Mouse (Mus musculus): ENCODE measurements around the gene Supt16. TPM values are rescaled to one million over a fixed set of nuclear protein-coding genes. Genes with fewer than 3 reads are reported as not detected.

Gene Supt16
- polyA plus RNA-seq, 1 experiment from 2014 or later = 91.2 TPM

DNA sequence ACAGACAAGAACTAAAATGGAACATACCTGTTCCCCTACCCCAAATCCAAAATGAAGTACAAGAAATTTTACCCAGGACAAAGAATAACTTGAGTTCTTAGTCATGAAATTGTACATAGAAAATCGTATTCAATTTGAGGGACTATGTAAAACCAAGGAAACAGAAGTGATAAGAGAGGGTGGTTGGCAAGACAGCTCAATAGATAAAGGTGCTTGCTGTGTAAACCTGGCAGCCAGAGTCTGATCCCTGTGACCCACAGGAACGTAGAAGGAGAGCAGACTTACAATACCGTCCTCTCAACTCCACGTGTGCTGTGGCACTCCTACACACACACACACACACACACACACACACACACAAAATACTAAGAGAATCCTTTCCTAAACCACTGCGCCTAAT is 20.0 kb upstream of the Supt16 start:
- Histone ChIP-seq H3K27me3 (ENCODE audit: control insufficient read depth, insufficient read depth, low read length) (no peaks in the 10 kb centered on the region), H3K4me3 (ENCODE audit: low read depth, low read length) (no peak overlapping the region), H3K4me2 (ENCODE audit: low read depth, low read length) (no peak overlapping the region), H3K9me3 (replicated peaks; ENCODE audit: control insufficient read depth, low read length) (no peaks in the 10 kb centered on the region), H3K36me3 (replicated peaks; ENCODE audit: control insufficient read depth, insufficient read depth, low read depth, low read length) (peaks cover 18% of the 10 kb centered on the region), H3K27ac (replicated peaks; ENCODE audit: low read depth, low read length) (no peak overlapping the region), H3K9ac (replicated peaks; ENCODE audit: low read length) (no peak overlapping the region), H3K4me1 (ENCODE audit: control insufficient read depth, insufficient read depth, low read length) (no peaks in the 10 kb centered on the region)
- no peak for DNase-seq (ENCODE audit: low spot score)
- ATAC-seq (replicated peaks; ENCODE audit: insufficient number of reproducible peaks, low FRiP score, low TSS enrichment, low read depth) = no peak
- WGBS = 94% methylated on average over 5 of the region's 5 CpGs

- Histone ChIP-seq H3K9me3 (replicated peaks; ENCODE audit: control insufficient read depth, low read length) (no peaks in the 10 kb centered on the region), H3K27me3 (ENCODE audit: control insufficient read depth, insufficient read depth, low read length) (no peaks in the 10 kb centered on the region), H3K9ac (replicated peaks; ENCODE audit: low read length) (no peak overlapping the region), H3K4me3 (ENCODE audit: low read depth, low read length) (no peak overlapping the region), H3K4me2 (ENCODE audit: low read depth, low read length) (no peak overlapping the region), H3K36me3 (replicated peaks; ENCODE audit: control insufficient read depth, insufficient read depth, low read depth, low read length) (peaks cover 5% of the 10 kb centered on the region), H3K4me1 (ENCODE audit: control insufficient read depth, insufficient read depth, low read length) (no peaks in the 10 kb centered on the region), H3K27ac (replicated peaks; ENCODE audit: low read depth, low read length) (no peak overlapping the region)
- no peak for DNase-seq (ENCODE audit: low spot score)
- ATAC-seq (replicated peaks; ENCODE audit: insufficient number of reproducible peaks, low FRiP score, low TSS enrichment, low read depth) = no peak
- WGBS = 98% methylated on average over 4 of the region's 4 CpGs
Observed at GRCm38 (mm10) chr14:52199412-52199811, 2.2 kb upstream of the Supt16 start.

GRCm38 (mm10) chr14:52198141-52198540 is 925 bp upstream of the Supt16 start:
- ATAC-seq (replicated peaks; ENCODE audit: insufficient number of reproducible peaks, low FRiP score, low TSS enrichment, low read depth) (no peak), DNase-seq (ENCODE audit: low spot score) (peak; percentile 10)
- Histone ChIP-seq H3K27me3 (ENCODE audit: control insufficient read depth, insufficient read depth, low read length) (no peaks in the 10 kb centered on the region), H3K4me3 (ENCODE audit: low read depth, low read length) (no peak overlapping the region), H3K4me1 (ENCODE audit: control insufficient read depth, insufficient read depth, low read length) (no peaks in the 10 kb centered on the region), H3K4me2 (ENCODE audit: low read depth, low read length) (peak overlapping the region; percentile 29; the same call in 1 of the 2 replicates), H3K36me3 (replicated peaks; ENCODE audit: control insufficient read depth, insufficient read depth, low read depth, low read length) (no peaks in the 10 kb centered on the region; the same call in 1 of the 2 replicates), H3K9ac (replicated peaks; ENCODE audit: low read length) (0 out of 2 replicates have a peak overlapping the region, but pooled peaks have one; percentile 43), H3K9me3 (replicated peaks; ENCODE audit: control insufficient read depth, low read length) (no peaks in the 10 kb centered on the region), H3K27ac (replicated peaks; ENCODE audit: low read depth, low read length) (no peak overlapping the region)
- WGBS = 19% methylated on average over 3 of the region's 3 CpGs

DNA sequence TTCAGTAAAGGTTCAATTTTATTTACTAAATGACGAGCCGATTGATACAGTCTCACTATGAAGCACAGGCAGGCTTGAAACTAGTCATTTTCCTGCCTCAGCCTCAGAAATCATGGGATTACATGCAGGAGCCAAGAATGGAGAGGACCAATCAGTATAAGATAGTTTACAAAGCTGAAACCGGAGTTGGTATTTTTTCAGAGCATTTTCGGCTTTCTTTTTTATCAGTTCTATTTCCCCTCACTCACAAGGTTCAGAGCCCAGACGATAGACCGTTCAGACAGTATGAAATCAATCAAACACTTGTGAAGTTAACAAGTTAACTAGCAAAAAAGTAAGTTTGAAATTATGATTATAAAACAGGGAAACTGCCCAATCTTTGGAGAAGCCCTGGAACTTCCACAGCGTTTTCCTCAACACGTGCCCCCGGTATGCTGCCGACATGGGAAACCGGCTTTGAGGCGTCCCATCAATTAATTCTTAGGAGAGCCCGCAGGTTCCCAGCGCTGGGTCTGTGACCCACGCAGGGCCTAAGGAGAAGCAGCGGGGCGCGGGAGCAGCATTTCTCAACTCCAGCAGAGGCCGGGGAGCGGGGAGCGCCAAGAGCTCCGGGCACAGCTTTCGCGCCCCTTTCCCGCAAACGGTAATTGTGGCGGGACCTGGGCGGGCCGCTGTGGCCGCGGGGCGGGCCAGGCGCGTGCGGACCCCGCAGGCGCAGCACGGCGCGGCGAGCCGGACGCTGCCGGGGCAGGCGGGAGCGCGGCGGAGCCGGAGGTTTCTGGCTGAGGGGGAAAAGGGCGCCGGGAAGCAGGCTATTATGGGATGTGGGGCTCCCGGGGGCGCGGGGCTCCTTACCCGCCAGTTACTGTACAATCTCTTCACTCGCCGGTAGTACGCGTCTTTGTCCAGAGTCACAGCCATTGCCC is 723 bp downstream of the Supt16 start:
- Histone ChIP-seq H3K4me2 (ENCODE audit: low read depth, low read length) (peak overlapping the region; percentile 71), H3K9ac (replicated peaks; ENCODE audit: low read length) (peak overlapping the region; percentile 98), H3K36me3 (replicated peaks; ENCODE audit: control insufficient read depth, insufficient read depth, low read depth, low read length) (no peaks in the 10 kb centered on the region), H3K9me3 (replicated peaks; ENCODE audit: control insufficient read depth, low read length) (no peaks in the 10 kb centered on the region), H3K27ac (replicated peaks; ENCODE audit: low read depth, low read length) (peak overlapping the region; percentile 96), H3K4me3 (ENCODE audit: low read depth, low read length) (peak overlapping the region; percentile 99), H3K4me1 (ENCODE audit: control insufficient read depth, insufficient read depth, low read length) (no peaks in the 10 kb centered on the region), H3K27me3 (ENCODE audit: control insufficient read depth, insufficient read depth, low read length) (no peaks in the 10 kb centered on the region)
- ATAC-seq (replicated peaks; ENCODE audit: insufficient number of reproducible peaks, low FRiP score, low TSS enrichment, low read depth) (peak; percentile 4; the same call in 1 of the 2 replicates), DNase-seq (ENCODE audit: low spot score) (peak; percentile 42)
- WGBS = under 1% methylated on average over 58 of the region's 59 CpGs

GRCm38 (mm10) chr14:52195691-52196090 is 1.5 kb downstream of the Supt16 start:
- DNase-seq (ENCODE audit: low spot score) (peak; percentile 76), ATAC-seq (replicated peaks; ENCODE audit: insufficient number of reproducible peaks, low FRiP score, low TSS enrichment, low read depth) (no peak)
- H3K27ac ChIP-seq (replicated peaks; ENCODE audit: low read depth, low read length) = no peak overlapping the region
- H3K9me3 ChIP-seq (replicated peaks; ENCODE audit: control insufficient read depth, low read length) = no peaks in the 10 kb centered on the region
- H3K4me1 ChIP-seq (ENCODE audit: control insufficient read depth, insufficient read depth, low read length) = no peaks in the 10 kb centered on the region
- no peaks in the 10 kb centered on the region for H3K27me3 ChIP-seq (ENCODE audit: control insufficient read depth, insufficient read depth, low read length)
- H3K4me2 ChIP-seq (ENCODE audit: low read depth, low read length) = peak overlapping the region; percentile 71
- no peaks in the 10 kb centered on the region; the same call in 1 of the 2 replicates for H3K36me3 ChIP-seq (replicated peaks; ENCODE audit: control insufficient read depth, insufficient read depth, low read depth, low read length)
- 13% methylated on average over 3 of the region's 3 CpGs for WGBS
- H3K4me3 ChIP-seq (ENCODE audit: low read depth, low read length) = peak overlapping the region; percentile 99
- no peak overlapping the region for H3K9ac ChIP-seq (replicated peaks; ENCODE audit: low read length)

- H3K4me1 ChIP-seq (ENCODE audit: control insufficient read depth, insufficient read depth, low read length) = no peaks in the 10 kb centered on the region
- no peaks in the 10 kb centered on the region for H3K9me3 ChIP-seq (replicated peaks; ENCODE audit: control insufficient read depth, low read length)
- H3K27me3 ChIP-seq (ENCODE audit: control insufficient read depth, insufficient read depth, low read length) = no peaks in the 10 kb centered on the region
- H3K9ac ChIP-seq (replicated peaks; ENCODE audit: low read length) = no peak overlapping the region
- no peak overlapping the region for H3K27ac ChIP-seq (replicated peaks; ENCODE audit: low read depth, low read length)
- no peaks in the 10 kb centered on the region; the same call in 1 of the 2 replicates for H3K36me3 ChIP-seq (replicated peaks; ENCODE audit: control insufficient read depth, insufficient read depth, low read depth, low read length)
- DNase-seq (ENCODE audit: low spot score) (peak; percentile 42), ATAC-seq (replicated peaks; ENCODE audit: insufficient number of reproducible peaks, low FRiP score, low TSS enrichment, low read depth) (no peak)
- no peak overlapping the region for H3K4me2 ChIP-seq (ENCODE audit: low read depth, low read length)
- no peak overlapping the region for H3K4me3 ChIP-seq (ENCODE audit: low read depth, low read length)
Observed at GRCm38 (mm10) chr14:52190740-52191359, 6.4 kb downstream of the Supt16 start.

- Histone ChIP-seq H3K4me3 (ENCODE audit: low read depth, low read length) (no peak overlapping the region), H3K27ac (replicated peaks; ENCODE audit: low read depth, low read length) (no peak overlapping the region), H3K4me1 (ENCODE audit: control insufficient read depth, insufficient read depth, low read length) (no peaks in the 10 kb centered on the region), H3K9ac (replicated peaks; ENCODE audit: low read length) (no peak overlapping the region), H3K4me2 (ENCODE audit: low read depth, low read length) (no peak overlapping the region), H3K9me3 (replicated peaks; ENCODE audit: control insufficient read depth, low read length) (no peaks in the 10 kb centered on the region), H3K36me3 (replicated peaks; ENCODE audit: control insufficient read depth, insufficient read depth, low read depth, low read length) (no peaks in the 10 kb centered on the region; the same call in 1 of the 2 replicates), H3K27me3 (ENCODE audit: control insufficient read depth, insufficient read depth, low read length) (no peaks in the 10 kb centered on the region)
- 84% methylated on average over 2 of the region's 2 CpGs for WGBS
- ATAC-seq (replicated peaks; ENCODE audit: insufficient number of reproducible peaks, low FRiP score, low TSS enrichment, low read depth) (no peak), DNase-seq (ENCODE audit: low spot score) (no peak)
Observed at GRCm38 (mm10) chr14:52189519-52189918, 7.7 kb downstream of the Supt16 start.

DNA sequence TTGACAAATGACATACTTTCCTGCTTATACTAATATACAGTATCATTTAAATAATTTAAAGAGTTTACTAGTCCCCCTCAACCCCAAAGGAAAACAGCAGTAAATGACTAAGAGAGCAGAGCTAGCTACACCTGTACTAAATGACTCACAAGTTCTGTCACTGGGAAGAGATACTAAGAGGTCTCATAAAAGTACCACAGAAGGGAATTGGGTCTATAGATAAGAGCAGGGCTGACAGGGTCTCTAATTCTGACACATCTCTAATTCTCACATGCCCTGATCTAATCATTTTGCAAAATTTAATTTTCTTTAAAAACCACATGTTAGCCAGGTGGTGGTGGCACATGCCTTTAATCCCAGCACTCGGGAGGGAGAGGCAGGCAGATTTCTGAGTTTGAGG is 8.4 kb downstream of the Supt16 start:
- no peak for DNase-seq (ENCODE audit: low spot score)
- Histone ChIP-seq H3K9ac (replicated peaks; ENCODE audit: low read length) (no peak overlapping the region), H3K36me3 (replicated peaks; ENCODE audit: control insufficient read depth, insufficient read depth, low read depth, low read length) (no peaks in the 10 kb centered on the region; the same call in 1 of the 2 replicates), H3K4me1 (ENCODE audit: control insufficient read depth, insufficient read depth, low read length) (no peaks in the 10 kb centered on the region), H3K9me3 (replicated peaks; ENCODE audit: control insufficient read depth, low read length) (no peaks in the 10 kb centered on the region), H3K4me2 (ENCODE audit: low read depth, low read length) (no peak overlapping the region), H3K27me3 (ENCODE audit: control insufficient read depth, insufficient read depth, low read length) (no peaks in the 10 kb centered on the region), H3K27ac (replicated peaks; ENCODE audit: low read depth, low read length) (no peak overlapping the region), H3K4me3 (ENCODE audit: low read depth, low read length) (no peak overlapping the region)
- no peak for ATAC-seq (replicated peaks; ENCODE audit: insufficient number of reproducible peaks, low FRiP score, low TSS enrichment, low read depth)
- 82% methylated on average over 1 of the region's 1 CpGs for WGBS
